Mouse (Mus musculus) small intestine, adult 2 months (tissue): ENCODE data around the gene C2.

Experiments used
- CTCF ChIP-seq: fragments of 200-500 bp; IDR thresholded peaks from 2 replicates; pipeline ENCODE4 v1.5.1; 2012; ENCODE audit warnings: low read depth, mild to moderate bottlenecking, control low read depth, inconsistent platforms, low read length, moderate library complexity, mixed read lengths; ENCODE audit not compliant: insufficient replicate concordance, insufficient read length; ENCODE audit errors: extremely low read depth
- POLR2A ChIP-seq: fragments of 200-500 bp; IDR thresholded peaks from 2 replicates; pipeline ENCODE4 v1.6.1; 2012; ENCODE audit warnings: low read depth, mild to moderate bottlenecking, control low read depth, inconsistent platforms, low read length, moderate library complexity

GRCm38 (mm10) chr17:34854761-34855160 is 43.3 kb downstream of the C2 start:
- TF ChIP-seq CTCF (no peak), POLR2A (no peak)
